Mouse (Mus musculus) ES-Bruce4 (cell line): ENCODE data around the gene Opalin.

Source experiments
- CTCF ChIP-seq: IDR thresholded peaks from one replicate; pipeline ENCODE4 v1.8.1; 2011; ENCODE audit warnings: low read depth, low read length
- EP300 ChIP-seq: IDR thresholded peaks from 2 replicates; pipeline ENCODE4 v1.6.1; 2011; ENCODE audit warnings: low read depth, low read length; ENCODE audit not compliant: insufficient read depth
- POLR2A ChIP-seq: IDR thresholded peaks from one replicate; pipeline ENCODE4 v1.8.1; 2011; ENCODE audit warnings: low read length; ENCODE audit not compliant: insufficient read depth

- no peak for TF ChIP-seq POLR2A
- TF ChIP-seq CTCF: no peak
- no peak for TF ChIP-seq EP300
These were observed 29.3 kb downstream of the Opalin start for GRCm38 (mm10) chr19:41047437-41048186.
